Mouse (Mus musculus) left cerebral cortex, postnatal 10 days (tissue): ENCODE results near the gene Ybx2. TPM values are rescaled to one million over a fixed set of nuclear protein-coding genes. Genes with fewer than 3 reads are reported as not detected.
"Not testable (repeated sequence)": the region's sequence is repeated elsewhere in the genome, so short reads cannot be mapped to it uniquely, and the experiment has no call there.

Source experiments
- DNase-seq, 2 experiments: peaks; one replicate each; pipeline ENCODE4 v3.0.0; 2021 to 2022; ENCODE audit warnings: low spot score in 2 of 2, mixed read lengths in 1 of 2; ENCODE audit errors: extremely low spot score in 1 of 2
- intact Hi-C: fragments of 180-260 bp; cut with DNase I; formaldehyde crosslinking; loops from one replicate; pipeline ENCODE4 v1.15.1; 2025
- total RNA-seq, 2 experiments: library from RNA; stranded (reverse); gene quantifications; 2 replicates each; pipeline ENCODE4 v1.2.3; 2021

The Ybx2 gene
- total RNA-seq, 2 experiments from 2014 or later, result 9.5 TPM

GRCm38 (mm10) chr11:69913554-69914371 is 21.8 kb upstream of the Ybx2 start, which contains the start of gene Gps2:
Gene Gps2, plus strand, starts transcription at chr11:69913888.
- peak; percentile 93 to 94 for DNase-seq
- intact Hi-C loops, result no loop called here

GRCm38 (mm10) chr11:69914372-69914764 is 21.2 kb upstream of the Ybx2 start:
- no peak for DNase-seq
- intact Hi-C loops, result no loop called here

DNA sequence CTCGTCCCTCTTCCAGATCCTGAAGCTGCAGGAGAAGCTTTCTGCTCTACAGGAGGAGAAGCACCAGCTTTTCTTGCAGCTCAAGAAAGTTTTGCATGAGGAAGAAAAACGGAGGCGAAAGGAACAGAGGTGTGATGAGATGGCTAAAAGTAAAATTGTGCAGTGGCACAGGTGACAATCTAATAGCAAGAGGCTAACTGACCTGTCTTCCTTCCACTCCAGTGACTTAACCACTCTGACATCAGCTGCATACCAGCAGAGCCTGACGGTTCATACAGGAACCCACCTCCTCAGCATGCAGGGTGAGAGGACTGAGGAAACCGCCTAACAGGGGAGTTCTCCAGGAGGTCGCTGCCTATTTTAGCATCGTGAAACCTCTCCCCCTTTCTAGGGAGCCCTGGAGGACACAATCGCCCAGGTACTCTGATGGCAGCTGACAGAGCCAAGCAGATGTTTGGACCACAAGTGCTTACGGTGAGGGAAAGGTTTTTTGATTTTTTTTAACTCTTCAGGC is 20.6 kb upstream of the Ybx2 start:
- intact Hi-C loops, result no loop called here
- no peak for DNase-seq

GRCm38 (mm10) chr11:69915667-69916627 is 19.6 kb upstream of the Ybx2 start:
- intact Hi-C loops, result no loop called here
- no peak for DNase-seq

DNA sequence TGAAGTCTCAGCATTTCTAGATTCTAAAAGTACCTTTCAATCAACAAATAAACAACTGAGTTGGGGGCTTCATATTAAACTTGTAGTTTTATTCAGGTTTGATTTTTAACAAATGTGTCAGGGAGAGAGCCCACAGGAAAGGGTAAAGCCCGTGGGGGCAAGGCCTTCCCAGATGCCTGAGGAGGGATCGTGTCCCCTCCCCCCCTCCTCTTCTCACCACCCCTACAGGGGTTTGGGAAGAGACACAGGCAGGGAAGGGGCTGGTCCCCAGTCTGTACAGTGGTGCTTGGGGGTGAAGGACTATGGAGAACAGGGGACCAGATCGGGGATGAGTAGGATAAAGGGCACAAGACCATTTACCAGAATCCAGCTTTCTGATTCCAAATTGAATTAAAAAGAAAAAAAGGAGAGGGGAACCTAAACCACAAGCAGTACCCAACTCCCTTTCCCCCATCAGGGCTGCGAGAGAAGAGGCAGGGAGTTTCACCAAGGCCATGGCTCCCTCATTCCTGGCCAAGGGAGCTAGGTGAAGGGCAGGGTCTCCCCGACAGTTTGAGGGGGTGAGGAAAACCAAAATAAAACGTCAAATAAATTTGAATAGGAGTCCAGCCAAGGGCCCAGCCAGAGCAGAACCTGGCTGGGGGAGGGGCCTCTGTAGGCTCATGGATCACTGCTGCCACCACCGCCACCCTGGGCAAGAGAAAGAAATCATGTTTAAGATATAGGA is 18.8 kb upstream of the Ybx2 start:
- intact Hi-C loops, DNase-seq: not testable (repeated sequence)

- intact Hi-C loops, result no loop called here
- no peak for DNase-seq
Observed at GRCm38 (mm10) chr11:69917379-69917948, 18.1 kb upstream of the Ybx2 start.

- intact Hi-C loops, result no loop called here
- no peak for DNase-seq
Observed at GRCm38 (mm10) chr11:69918118-69918517, 17.5 kb upstream of the Ybx2 start.

DNA sequence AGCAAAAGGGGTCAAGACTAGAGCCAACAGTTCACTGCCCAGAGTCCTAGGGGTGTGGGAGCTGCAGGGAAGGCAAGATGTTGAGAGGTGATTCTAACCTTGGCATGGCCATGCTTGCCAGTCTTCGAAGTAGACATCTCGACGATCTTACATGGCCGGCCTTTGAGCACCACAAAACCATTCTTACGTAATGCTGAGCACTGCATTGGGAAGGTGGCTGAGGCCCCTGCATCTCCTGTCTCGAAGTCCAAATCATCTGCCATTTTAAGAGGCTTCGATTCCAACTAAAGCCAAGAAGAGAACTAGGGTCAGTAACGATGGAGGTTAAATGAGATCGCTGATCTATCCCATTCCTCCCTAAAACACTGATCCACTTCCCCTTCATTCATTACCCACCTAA is 16.5 kb upstream of the Ybx2 start:
- no peak for DNase-seq
- intact Hi-C loops, result no loop called here

- peak in 1 of 2 experiments; percentile 84 for DNase-seq
- intact Hi-C loops, result no loop called here
Observed at GRCm38 (mm10) chr11:69919661-69920265, 15.8 kb upstream of the Ybx2 start.

- DNase-seq, result peak in 1 of 2 experiments; percentile 83
- intact Hi-C loops, result no loop called here
Observed at GRCm38 (mm10) chr11:69920266-69921031, 15.1 kb upstream of the Ybx2 start.

DNA sequence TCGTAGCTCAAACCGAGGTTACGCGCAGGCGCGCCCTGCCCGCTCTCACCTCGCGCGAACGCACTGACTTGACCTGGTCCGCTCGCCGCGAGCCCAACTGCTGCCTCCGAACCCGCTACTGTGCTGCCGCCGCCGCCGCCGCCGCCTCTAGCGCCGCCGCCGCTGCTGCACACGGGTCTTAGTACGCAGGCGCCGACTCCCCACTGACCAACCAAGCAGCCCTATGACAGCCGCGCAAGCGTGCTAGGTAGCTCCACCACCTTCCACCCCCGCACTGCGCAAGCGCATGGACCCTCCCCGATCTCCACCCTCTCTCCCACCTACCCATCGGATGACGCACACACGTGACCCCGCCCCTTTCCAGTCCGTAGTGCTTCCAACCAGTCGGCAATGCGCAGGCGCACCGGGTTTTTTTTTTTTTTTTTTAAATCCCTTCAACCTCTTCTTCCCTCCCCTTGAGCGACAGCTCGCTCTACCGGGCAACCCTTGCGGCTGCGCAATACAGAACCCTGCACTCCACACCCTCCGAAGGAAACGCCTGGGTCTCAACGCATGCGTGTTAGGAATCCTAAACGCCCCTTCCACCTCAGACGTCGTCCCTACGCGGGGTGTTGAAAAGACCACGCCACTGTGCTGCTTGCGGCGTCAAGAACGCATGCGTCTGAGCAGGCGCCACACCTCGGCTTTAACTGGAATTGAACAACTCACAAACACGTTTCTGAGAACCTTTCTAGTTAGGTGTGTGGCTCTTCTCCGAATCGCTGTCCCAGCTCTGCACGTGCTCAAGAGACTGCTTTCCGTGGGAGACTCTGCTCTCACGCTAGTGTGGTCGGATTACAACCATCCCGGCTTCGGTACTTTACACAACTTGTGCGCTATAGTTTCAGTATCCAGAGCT is 14.2 kb upstream of the Ybx2 start, which contains the start of gene Eif5a:
TSS of gene Eif5a (minus strand) at position 845 of the 898 bp plus-strand sequence.
- intact Hi-C loops, result no loop called here
- DNase-seq, result peak; percentile 100

GRCm38 (mm10) chr11:69922012-69922756 is 13.4 kb upstream of the Ybx2 start:
- DNase-seq, result no peak
- intact Hi-C loops, result no loop called here

DNA sequence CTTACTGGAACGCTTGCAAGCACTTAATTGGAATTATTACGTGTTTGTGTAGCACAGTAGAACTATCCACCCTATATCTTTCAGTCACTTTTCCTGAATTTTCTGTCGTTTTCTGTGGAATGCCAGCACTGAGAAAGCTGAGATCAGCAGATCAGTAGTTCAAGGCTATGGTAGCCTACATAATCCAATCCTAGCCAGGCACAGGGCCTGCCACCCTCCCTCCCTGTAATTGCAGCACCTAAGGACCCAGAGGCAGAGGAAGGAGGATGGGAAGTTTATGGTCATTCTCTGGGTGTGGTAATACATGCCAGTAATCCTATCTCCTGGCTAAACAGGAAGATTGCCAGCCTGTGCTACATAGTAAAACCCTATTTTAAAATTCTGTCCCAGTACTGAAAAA is 12.8 kb upstream of the Ybx2 start:
- no peak for DNase-seq
- intact Hi-C loops, result no loop called here

DNA sequence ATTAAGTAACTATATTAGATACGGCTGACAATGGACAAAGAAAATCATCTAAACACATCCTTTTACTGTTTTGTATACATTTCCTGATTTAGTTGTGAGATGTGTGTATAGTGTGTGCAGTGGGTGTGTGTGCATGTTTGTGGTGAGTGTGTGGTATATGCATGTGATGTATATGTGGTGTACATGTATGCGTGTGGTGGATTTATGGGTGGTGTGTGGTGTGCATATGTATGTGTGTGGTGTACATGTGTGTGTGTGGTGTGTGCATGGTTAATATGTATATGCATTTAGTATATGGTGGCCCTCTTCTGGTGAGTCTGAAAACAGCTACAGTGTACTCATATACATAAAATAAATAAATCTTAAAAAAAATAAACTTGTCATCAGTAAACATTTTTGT is 8.1 kb upstream of the Ybx2 start:
- intact Hi-C loops, result no loop called here
- no peak for DNase-seq

GRCm38 (mm10) chr11:69929712-69930111 is 5.9 kb upstream of the Ybx2 start:
- no peak for DNase-seq
- intact Hi-C loops, result loop anchor here (10.0 kb wide), 1 partner anchor 285 kb away; the partner anchor contains the start of gene Slc16a11

DNA sequence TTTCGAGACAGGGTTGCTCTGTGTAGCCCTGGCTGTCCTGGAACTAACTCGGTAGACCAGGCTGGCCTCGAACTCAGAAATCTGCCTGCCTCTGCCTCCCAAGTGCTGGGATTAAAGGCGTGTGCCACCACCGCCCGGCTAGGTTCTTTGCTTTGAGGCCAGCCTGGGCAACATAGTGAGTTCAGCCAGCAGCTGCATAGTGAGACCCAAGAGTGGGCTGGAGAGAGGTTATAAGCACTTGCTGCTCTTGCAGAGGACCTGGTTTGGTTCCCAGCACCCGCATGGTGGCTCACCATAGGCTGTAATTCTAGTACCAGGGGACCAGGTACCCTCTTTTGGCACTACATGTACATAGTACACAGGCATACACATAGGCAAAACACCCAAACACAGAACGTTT is 5.4 kb upstream of the Ybx2 start:
- intact Hi-C loops, result loop anchor here (10.0 kb wide), 1 partner anchor 285 kb away; the partner anchor contains the start of gene Slc16a11
- DNase-seq, result not testable (repeated sequence)
